Mouse (Mus musculus) layer of hippocampus, postnatal 14 days (tissue): ENCODE data around the gene Tmcc2. TPM values are rescaled to one million over a fixed set of nuclear protein-coding genes. Genes with fewer than 3 reads are reported as not detected.

Source experiments
- DNase-seq, 2 experiments: peaks; one replicate each; pipeline ENCODE4 v3.0.0; 2021 to 2022; ENCODE audit warnings: low spot score in 2 of 2, mixed read lengths in 1 of 2
- long read RNA-seq, 2 experiments: library from polyadenylated mRNA; stranded (forward); transcript quantifications; one replicate each; pipeline ENCODE4 v2.0.0; 2021
- total RNA-seq, 2 experiments: library from RNA; stranded (reverse); gene quantifications; 2 replicates each; pipeline ENCODE4 v1.2.3; 2021

Gene Tmcc2
- 100 to 1,000 TPM; 191 to 192 TPM for total RNA-seq
- long read RNA-seq, experiment 1, transcript Tmcc2-203 (5 exons, 3,514 nt) = minor isoform, 23 of 188 reads
- long read RNA-seq, experiment 1, transcript Tmcc2-201 (5 exons, 3,410 nt) = major isoform, 103 of 188 reads
- long read RNA-seq, experiment 1, partial matches to known transcripts = 43 of 188 reads
- long read RNA-seq, experiment 1, other reads (novel, unspliced or antisense) = 19 of 188 reads
- long read RNA-seq, experiment 2, transcript Tmcc2-201 (5 exons, 3,410 nt) = major isoform, 96 of 198 reads
- long read RNA-seq, experiment 2, transcript Tmcc2-203 (5 exons, 3,514 nt) = minor isoform, 31 of 198 reads
- long read RNA-seq, experiment 2, partial matches to known transcripts = 60 of 198 reads
- long read RNA-seq, experiment 2, other reads (novel, unspliced or antisense) = 11 of 198 reads

DNA sequence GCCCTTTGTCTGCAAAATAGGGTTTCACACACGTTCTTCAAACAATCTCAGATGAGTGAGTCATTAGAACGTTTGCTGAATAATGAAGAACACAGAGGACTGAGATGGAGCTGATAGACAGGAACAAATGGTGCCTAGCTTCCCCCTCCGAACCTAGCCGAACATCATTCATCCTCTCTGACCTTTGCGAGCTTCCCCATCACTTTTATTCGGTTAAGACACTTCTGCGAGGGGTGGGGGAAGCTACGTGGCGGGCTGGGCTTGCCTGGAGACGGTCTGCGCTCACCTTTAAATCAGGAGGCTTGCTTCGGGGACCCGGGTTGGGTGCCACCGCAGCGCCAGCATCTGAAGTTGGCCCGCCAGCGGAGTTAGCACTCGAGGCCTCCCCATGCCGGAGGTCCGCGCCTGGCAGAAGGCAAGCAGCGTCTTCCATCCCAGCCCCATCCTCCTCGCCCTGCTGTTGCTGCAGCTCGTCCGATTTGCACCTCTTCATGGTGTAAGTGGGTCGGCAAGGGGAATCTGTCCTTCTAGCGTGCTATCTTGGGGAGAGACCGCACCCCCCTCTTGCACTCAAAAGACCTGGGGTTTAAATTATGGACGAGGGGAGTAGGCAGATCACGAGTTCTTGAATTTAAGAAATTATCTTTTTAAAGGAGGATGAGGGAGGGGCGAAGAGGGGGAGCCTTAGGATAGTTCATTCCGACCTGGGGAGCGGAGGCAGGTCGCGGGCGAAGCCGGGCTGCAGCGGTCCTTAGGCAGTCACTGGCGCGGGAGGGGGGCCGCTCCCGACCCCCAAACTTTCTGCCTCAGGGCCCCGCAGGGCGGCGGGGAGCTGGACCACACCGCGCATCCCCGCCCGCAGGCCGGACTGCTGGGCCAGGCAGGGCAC is at the start of gene Tmcc2:
Gene Tmcc2, minus strand, starts transcription at position 591 of the 889 bp plus-strand sequence.
- DNase-seq = peak in 1 of 2 experiments; percentile 34

DNA sequence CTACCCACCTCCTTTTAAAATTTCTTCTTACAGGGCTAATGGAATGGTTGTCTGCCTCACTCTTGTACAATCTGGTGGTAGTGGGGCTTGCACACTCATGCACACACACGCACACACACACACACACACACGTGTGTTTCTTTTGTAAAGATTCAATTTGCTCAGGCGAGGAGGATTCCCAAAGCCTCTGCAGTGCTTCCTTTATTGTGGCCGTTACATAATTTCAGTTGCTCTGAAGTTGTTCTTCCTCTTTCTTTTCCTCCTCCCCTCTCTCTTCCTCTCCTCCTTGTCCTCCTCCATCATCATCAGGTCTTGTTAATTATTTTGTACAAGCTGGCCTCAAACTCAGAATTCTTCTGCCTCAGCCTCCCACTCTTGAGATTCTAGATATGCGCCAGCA is 46.3 kb upstream of the Tmcc2 start:
- DNase-seq = no peak

DNA sequence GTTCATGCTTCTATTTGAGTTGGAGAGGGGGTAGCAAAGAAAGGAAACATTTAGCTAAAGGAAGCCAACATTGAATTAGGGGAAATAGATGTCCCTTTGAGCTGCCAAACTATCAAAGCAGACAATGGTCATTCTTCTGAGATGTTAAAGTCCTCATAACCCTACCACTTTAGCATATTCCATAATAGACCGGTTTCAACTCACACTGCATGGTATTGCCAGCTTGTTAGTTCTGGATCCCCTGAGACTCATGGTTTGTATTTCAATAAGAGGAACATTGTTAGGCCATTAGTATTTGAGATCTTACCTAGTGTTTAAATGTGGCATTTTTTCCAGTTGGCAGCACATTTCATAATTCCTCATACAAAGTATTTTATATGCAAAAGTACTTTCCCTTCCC is 45.9 kb upstream of the Tmcc2 start:
- DNase-seq = no peak

DNA sequence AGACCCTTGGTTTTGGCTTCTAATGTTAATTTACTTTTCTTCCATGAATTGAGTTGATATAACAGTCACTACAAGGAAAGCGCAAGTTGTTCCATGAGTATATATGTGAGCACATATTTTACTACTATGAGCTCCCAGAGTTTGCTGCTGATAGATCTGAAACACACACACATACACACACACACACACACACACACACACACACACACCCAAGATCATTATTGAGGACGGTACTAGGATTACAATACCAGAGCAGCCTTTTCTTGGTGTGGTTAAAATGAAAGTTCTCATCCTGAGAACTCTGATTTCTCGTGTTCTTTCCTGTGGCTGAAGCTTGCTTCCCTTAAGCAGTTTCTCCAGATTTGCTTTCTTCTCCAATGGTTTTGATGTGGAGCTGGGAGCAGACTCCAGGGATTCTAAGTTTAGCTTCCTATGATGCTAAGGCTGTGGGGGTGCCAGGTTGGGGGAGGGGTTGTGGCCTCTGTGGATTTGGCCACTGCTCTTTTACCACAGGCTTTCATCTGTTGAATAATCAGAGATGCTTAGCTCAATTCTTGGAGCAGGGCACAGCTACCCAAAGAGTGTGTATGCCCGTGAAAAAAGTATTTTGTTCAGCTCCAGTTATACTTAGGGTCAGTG is 45.4 kb upstream of the Tmcc2 start:
- no peak for DNase-seq

DNA sequence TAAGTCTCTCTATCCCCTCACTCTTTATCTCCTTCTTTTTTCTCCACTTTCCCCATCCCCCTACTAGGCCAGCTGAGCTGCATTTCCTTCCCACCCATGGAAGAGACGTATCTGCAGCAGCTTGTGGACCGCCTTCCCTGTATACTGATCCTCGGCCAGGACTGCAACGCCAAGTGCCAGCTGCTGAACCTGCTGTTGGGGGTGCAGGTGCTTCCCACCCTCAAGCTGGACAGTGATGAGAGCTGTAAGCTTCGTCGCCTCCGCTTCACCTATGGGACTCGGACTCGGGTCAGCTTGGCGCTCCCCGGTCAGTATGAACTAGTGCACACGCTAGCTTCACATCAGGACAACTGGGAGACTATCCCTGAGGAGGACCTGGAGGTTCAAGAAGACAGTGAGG is 43.0 kb upstream of the Tmcc2 start:
- no peak for DNase-seq

DNA sequence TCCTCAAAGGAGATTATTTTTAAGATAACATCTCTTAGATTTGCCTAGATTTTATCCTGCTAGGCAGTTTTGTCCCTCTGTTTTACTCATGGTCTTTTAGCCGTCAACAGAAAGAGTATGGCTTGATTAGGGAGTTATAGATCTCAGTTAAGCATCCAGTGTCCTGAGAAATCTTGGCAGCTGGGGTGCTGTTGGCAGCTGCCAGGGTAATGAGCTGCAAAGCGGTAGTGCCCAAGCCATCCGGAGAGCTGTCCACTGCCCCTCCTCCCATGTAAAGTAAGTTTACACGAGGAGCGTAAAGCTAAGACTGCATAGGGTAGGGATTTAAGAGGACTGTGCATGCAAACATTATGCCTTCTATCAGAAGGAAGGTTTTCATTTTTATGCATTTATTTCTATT is 42.3 kb upstream of the Tmcc2 start:
- DNase-seq = no peak

DNA sequence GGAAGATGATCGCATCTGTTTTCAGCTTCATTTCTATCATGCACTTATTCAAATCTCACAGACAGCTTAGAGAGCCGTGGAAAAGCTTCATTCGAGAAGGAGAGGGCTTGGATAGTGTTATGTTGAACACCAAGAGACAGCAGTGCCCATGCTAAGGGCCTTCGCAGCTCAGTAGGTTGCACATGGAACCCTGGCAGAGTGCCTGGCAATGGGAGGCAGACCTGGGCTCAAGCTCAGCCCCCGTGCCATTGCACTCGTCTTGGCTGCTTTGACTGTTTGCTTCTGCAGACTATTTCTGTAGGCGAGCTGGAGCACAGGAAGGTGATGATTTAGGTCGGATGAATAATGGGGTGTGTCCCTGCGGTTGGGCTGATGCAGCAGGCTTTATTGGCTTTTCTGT is 40.6 kb upstream of the Tmcc2 start:
- peak; percentile 29 to 44 for DNase-seq

DNA sequence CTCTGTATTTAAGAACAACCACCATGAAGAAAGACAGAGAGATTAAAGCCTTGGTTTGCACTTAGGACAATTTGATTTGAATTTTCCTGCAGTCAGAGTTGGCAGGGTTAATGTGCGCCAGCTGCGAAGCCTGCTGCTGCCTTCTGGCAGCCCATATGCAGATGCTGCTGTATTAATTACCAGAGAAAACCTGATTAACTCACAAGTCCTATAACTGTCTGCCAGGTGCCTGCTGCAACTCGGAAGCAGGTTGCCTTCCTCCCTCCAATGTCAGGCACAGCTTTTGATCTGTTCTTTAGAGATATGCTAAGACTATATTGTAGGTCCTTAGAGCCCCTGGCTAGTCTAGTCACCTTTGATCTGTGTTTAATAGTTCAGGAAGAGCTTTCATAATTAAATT is 39.7 kb upstream of the Tmcc2 start:
- peak; percentile 39 to 57 for DNase-seq

DNA sequence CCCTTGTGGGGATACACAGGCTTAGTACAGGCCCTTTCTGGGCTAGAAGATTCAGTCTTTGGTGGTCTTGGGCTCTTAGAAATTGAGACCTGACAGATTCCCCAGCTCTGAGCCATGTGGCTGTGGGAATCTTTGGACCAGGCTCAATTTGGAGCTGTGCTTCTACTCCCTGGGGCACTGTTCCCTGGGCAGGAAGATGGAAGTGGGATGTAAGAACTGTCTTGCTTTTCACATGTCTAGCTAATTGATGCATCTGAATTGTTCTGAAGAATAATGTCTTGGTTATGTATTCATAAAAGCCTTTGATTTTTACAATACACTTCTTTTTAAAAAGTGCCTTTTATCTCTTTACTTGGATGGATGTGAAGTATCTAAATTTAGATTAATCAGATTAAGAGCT is 34.5 kb upstream of the Tmcc2 start:
- DNase-seq = no peak

DNA sequence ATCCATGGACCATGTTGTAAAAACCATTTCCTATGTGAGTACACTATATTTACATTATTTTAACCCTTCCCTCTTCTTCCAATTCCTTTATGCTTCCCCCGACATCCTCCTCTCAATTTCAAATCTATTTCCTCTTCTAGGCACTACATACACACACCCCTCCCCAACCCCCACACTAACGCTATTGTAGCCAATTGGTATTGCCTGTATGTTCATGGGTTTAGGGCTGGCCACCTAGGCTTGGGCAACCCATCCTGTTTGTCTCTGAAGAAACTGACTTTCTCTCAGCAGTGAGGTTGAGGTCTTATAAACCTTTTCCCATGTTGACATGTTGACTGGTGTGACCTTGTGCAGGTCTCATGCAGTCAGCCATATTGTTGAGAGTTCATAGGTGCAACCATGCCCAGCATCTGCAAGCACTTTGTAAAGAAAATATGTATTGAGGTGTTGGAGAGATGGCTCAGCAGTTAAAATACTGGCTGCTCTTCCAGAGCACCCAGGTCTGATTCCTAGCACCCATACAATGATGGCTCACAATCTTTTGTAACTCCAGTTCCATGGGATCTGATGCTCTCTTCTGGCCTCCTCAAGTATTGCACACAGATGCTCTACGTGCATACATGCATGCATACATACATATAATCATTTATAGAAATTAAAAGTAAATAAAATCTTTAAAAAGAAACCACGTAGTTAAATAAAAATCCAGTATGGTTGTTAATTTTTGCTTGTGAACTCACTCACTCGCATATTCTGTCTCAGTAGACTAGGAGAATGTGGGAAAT is 32.0 kb upstream of the Tmcc2 start:
- DNase-seq = no peak

DNA sequence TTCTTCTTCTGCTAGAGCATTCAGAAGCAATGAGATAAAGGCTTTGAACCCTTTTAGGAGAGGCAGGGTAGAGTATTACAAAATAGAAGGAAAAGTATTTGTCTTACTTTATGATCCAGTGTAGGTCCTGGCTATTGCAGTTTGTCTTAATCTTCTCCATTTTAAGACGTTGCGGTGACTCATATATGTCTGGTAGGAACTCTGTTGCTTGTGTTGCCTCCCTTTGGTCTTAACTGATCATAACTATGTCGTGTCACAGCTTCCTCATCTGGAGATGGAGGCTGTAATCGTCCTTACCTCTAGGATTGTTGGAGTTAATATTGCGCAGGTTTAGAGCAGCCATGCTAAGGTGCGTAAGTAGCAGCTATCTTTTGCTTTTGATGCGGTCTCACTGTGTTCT is 29.6 kb upstream of the Tmcc2 start:
- no peak for DNase-seq

DNA sequence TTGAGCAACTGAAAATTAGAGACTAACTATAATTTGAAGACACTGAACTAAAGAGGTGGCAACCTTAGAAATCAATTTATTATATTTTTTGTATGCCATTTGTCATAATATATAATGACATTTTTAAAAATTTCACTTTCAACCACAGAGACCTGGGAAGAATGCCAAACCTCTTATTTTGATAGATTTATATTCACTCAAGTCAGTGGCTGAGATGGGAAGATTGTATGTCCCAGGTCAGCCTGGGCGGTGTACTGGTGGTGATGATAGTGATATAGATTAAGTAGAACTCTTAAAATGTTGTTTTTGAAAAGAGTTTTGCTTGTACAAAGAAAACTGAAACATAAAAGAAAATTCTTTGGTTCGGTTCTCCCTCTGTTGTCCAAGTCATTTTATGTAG is 29.1 kb upstream of the Tmcc2 start:
- no peak for DNase-seq

DNA sequence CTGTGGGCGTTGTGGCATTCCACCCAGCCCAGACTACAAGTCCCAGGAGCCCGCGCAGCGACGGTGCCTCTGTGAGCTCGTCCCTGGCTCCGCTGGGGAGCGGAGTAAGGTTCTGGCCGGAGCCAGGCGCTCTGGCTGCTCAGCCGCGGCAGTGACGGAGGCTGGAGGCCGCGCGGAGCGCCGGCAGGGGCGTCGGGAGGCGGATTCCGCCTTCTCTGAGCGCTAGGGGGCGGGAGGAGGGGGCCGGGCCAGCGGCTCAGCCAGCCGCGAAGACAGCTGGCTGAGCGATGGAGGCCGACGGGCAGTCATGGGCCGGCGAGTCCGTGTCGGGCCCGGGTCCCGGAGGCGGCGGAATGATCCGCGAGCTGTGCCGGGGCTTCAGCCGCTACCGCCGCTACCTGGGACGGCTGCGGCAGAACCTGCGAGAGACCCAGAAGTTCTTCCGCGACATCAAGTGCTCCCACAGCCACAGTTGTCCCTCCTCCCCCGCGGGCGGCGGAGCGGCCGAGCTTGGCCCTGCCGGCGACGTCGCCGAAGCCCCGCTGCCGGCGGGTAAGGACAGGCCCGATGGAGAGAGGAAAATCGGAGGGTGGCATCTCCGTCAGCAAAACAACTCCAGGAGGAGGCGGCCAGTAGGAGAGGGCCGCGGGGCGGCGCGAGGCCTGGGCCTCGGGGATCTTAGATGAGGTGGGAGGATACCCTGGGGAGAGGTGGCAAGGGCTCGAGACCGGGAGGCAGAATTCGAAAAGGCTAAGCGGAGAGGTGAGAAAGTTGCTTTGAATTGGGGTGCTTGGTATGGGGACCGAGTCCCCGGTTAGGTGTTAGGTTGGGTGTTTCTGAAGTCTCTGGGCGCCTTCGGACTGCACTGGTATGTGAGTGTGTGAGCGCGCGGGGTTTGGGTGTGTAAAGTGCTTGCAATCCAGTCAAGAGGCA is 26.5 kb upstream of the Tmcc2 start, which contains the start of gene Dstyk:
Gene Dstyk, plus strand, starts transcription at position 237 of the 933 bp plus-strand sequence.
- peak; percentile 88 to 94 for DNase-seq

DNA sequence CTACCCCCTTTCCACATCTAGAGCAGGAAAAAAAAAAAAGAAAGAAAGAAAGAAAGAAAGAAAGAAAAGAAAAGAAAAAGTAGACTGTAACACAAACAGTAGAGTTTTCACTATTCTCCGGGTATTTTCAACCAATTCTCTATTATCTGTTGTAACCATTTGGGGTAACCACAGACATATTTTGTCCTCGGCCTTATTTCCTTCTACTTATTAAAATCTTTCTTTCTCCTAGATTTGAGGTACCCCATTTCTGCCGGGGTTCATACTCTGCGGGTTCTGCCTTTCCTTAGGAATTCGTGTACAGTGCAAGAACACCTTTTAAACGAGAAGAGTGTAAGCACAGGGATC is 25.8 kb upstream of the Tmcc2 start:
- no peak for DNase-seq

DNA sequence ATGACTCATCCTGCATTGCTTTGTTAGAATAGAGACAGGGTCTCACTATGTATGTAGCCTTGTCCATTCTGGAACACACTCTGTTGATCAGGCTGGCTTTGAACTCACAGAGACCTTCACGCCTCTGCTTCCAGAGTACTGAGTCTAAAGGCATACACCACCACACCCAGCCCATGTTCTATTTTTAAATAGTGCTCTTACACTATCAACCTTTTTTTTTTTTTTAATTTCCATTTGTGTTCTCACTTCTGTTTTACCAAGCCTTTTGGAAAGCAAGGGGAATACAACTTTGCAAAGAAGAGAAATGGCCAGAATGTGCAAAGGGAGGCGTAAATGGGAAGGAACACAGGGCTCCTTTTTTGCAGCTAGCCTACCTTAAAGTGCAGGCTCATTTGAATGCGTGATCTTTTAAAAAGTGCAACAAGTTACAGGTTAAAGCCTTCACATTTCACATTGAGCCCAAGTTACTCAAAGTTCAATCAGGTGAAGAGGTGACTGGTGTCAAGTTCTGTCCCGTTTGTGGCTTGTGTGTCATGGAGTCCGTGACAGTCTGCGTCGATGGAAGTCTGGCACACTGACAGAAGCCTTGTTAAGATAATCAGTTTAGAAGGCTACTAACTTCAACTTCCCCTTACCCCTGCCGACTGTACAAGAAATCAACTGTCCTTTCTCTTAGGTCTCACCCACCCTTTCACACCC is 25.3 kb upstream of the Tmcc2 start:
- no peak for DNase-seq

DNA sequence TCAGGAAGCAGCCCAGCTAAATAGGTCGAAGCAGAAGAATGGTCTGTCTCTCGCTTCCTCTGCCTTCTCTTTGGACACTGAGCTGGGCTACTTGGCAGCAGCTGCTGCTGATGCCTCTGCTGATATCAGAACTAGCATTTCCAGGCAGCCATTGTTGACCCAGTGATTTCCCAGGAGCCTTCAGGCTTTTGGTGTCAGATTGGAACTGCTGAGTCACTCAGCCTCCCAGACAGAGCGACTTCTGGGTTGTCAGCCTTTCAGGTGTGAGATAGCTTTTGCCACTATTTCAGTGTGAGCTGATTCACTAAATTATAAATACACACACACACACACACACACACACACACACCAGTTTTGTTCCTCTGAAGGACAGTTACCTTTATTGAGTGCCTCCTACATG is 19.6 kb upstream of the Tmcc2 start:
- DNase-seq = no peak

DNA sequence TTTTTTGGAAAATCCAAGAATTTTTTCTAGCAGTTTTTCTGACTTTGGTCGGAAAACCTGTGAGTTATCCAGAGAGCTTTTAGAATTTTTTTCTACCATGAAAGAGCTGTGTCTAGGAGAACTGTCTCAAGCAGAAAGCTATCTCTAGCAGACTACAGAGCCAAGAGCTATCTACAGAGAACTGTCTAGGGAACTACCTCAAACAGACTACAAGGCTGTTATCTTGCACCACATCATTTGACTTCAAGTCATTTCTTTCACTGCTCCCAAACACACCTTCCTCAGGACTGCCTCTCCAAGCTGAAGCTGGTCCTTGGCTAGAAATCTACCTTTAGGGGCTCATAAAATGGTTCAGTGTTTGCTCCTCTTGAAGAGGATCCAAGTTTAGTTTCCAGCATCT is 10.8 kb upstream of the Tmcc2 start:
- DNase-seq = no peak

DNA sequence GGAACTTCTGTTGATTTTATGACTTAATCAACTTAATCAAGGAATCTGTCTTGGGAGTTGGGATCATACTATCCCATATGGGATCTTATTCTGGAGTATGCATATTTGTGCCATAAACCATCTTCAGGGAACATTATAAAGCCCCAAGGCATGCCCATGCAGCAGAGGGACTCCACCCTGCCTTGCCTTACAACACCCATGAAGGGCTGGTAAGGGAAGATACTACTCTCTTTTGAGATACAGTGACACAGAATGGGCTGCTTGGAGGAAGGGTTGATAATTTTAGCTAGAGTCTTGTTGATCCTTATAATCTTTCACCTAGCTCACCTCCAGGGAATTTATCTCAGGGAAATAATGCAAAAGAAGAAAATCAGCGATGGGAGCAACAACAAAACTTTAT is 9.5 kb upstream of the Tmcc2 start:
- no peak for DNase-seq

DNA sequence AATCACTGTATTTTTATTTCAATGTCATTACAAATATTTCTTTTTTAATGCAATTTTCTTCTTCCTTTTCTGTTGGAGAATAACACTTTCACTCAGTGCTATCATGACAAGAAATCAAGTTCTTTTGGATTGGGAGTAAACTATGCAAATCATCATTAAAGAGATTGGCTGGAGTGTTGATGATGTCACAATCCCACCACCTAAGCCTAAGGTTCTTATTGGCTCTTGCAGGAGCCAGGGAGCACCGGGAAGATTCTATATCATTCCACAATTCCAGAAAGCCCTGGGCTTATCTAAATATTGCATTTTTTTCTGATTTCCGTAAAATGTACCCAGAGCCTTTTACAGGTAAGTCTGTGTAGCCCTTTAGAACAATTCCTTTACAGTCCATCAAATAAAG is 5.6 kb upstream of the Tmcc2 start:
- no peak for DNase-seq
